Mouse (Mus musculus) B cell, adult 2 months (primary cell): ENCODE data around the gene 2010109A12Rik.
A peak's percentile ranks its signal among the peaks of the same experiment; 100 is the strongest.

Experiments
- DNase-seq, 2 experiments: peaks; one replicate each; pipeline ENCODE4 v3.0.0; 2022

The 2010109A12Rik gene

DNA sequence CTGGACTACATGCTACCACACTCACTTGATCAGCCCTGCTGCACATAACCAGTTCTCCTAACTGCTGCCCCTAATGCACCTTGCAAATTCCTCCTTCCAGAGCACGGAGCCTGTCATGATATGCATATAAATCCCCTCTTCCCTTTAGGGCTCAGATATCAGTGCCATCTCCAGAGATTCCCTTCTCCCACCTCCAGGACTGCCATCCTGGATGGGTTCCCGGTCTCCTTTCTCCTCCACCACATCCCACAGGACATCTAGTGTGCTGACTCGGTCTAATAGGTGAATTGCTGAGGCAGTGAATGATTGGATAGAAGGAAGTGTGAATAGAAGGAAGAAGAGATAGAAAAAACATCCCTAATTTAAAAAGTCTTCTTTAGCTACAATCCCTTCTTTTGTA is 25.4 kb downstream of the 2010109A12Rik start:
- DNase-seq = no peak

DNA sequence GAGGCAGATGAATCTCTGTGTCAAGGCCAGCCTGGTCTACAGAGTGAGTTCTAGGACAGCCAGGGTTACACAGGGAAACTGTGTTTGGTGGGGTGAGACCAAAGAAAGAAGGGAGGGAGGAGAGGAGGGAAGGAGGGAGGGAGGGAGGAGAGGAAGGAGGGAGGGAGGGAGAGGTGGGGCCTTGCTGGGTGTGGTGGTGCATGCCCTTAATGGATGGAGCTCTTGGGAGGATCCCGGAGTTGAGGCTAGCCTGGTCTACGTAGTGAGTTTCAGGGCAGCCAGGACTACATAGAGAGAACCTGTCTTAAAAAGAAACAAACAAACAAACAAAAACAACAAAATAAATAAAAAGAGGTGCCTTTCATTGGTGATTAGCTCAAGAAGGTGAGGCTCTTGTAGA is 26.5 kb downstream of the 2010109A12Rik start:
- DNase-seq = no peak

- peak in 1 of 2 experiments; percentile 15 for DNase-seq
These were observed 27.8 kb downstream of the 2010109A12Rik start for GRCm38 (mm10) chr5:93234130-93234529.

GRCm38 (mm10) chr5:93234605-93235004 is 28.3 kb downstream of the 2010109A12Rik start:
- no peak for DNase-seq

- DNase-seq = no peak
These were observed 29.6 kb downstream of the 2010109A12Rik start for GRCm38 (mm10) chr5:93235888-93236287.

DNA sequence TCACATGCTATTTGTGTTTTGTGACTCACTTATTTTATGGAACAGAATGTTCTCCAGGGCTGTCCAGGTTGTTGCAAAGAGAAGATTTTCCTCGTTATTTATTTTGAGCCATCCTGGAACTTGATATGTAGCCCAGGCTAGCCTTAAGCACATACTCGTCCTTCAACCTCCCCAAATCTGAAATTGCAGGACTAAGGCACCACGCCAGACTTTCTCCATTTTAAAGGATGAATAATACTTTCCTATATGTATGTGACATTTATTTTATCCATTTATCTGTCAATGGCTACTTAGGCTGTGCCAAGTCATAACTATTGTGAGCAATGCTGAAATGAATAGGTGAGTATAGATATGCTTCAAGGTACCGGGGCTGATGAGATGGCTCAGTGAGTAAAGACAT is 30.2 kb downstream of the 2010109A12Rik start:
- DNase-seq = no peak

DNA sequence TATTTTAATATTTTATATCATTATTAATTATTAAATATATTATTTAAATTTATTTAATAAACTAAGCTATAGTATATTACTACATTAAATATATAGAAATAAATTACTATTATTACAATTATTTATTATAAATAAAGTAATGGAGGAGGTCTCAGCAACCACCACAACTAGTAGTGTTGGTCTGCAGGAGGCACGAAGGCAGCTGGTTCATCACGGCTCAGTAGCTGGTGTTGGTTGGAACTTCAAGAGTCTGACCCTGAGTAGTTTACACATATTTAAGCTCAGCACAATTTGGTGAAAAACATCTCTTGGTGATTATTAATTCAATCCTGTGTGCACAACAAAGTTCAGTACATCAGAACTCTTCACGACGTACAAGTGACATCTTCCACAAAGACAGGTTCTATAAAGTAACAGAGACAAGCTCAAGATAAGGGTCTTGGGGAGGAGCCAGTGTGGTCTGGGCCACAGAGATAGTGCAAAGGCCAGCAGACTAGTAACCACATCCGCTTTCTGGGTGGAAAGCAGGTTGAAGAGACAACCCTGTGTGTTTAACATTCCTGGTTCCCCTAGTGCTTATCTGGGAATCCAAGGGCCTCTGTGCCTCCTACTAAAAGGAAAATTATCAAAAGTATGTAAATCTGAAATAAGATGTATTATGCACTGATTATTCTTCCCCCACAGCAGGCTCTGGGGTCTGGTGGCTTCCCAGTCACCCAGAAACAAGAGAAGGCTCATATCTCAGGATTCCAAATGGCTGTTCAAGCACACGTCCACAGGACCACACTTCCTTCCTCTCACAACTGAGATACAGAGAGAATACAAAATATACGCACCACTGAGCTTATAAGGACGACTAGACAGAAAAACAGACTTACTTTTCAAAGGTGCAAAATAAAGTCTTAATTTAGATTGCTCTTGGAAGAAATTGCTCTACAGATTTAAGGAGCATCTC is 33.5 kb downstream of the 2010109A12Rik start:
- peak; percentile 21 to 26 for DNase-seq

- no peak for DNase-seq
These were observed 39.0 kb downstream of the 2010109A12Rik start for GRCm38 (mm10) chr5:93245280-93245679.

DNA sequence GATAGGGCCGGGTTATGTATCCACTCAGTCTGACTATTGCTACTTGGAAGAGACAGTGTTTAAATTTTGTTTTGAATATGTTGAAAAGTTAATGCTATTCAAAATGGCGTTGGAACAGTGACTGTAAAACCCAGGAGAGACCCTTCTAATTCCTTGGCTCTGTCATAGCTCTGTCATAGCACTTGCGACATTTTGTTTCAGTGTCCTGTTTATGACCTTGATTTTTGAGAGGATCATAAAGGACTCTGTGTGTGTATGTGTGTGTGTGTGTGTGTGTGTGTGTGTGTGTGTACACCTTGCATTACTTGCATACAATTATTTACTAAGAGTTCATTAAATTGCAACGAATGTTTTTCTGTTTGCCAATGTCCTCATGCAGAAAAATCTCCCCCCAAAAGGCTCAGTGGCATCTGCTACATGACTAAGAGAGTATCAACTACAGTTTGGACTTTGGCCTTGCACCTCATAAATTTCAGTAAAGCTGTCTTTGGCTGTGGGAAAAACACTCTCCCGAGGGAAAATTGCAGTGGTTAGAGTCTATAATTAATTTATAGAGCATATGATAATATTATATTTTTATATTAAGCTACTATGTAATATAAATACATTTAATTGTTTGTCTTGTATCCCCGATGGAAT is 43.7 kb downstream of the 2010109A12Rik start:
- DNase-seq = no peak

- DNase-seq = no peak
These were observed 44.9 kb downstream of the 2010109A12Rik start for GRCm38 (mm10) chr5:93251001-93251760.

GRCm38 (mm10) chr5:93255759-93256265 is 49.5 kb downstream of the 2010109A12Rik start:
- no peak for DNase-seq

- no peak for DNase-seq
These were observed 50.6 kb downstream of the 2010109A12Rik start for GRCm38 (mm10) chr5:93256820-93257405.

DNA sequence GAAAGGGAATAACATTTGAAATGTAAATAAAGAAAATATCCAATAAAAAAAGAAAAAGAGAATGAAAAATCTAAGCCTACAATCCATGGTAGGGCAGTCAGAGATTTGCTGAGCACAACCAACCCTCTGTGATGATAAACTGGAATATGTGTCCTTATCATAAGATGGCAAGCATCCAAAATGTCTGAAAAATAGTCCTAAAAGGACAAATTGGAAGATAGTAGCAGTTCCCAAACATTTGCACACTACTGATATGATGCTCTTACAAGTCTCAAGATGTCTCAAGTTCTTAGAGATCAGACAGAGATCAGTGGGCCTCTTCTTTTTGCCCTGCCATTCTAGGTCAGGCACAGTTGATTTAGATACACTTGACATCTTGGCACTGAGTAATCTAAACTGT is 53.0 kb downstream of the 2010109A12Rik start:
- DNase-seq = no peak

DNA sequence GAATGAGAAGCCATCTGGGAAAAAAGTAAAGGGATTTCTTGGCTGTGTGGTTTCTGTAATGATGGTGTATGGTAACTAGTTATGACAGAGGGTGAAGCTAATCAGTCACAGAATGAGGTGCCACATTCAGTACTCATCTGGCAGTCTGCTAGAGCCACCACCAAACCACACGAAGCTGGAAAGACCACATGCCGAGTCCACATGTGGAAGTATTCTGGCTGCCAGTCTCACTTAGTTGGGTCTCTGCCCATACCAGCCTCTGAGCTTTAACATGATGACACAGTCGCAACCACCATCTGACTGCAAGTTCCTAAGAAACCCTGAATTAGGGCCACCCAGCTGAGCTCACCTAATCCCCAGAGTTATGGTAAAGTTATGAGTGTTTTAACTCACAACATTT is 54.7 kb downstream of the 2010109A12Rik start:
- DNase-seq = no peak

- DNase-seq = no peak
These were observed 56.4 kb downstream of the 2010109A12Rik start for GRCm38 (mm10) chr5:93262751-93263150.
